Mouse (Mus musculus): ENCODE measurements around the gene Esrrg.

DNA sequence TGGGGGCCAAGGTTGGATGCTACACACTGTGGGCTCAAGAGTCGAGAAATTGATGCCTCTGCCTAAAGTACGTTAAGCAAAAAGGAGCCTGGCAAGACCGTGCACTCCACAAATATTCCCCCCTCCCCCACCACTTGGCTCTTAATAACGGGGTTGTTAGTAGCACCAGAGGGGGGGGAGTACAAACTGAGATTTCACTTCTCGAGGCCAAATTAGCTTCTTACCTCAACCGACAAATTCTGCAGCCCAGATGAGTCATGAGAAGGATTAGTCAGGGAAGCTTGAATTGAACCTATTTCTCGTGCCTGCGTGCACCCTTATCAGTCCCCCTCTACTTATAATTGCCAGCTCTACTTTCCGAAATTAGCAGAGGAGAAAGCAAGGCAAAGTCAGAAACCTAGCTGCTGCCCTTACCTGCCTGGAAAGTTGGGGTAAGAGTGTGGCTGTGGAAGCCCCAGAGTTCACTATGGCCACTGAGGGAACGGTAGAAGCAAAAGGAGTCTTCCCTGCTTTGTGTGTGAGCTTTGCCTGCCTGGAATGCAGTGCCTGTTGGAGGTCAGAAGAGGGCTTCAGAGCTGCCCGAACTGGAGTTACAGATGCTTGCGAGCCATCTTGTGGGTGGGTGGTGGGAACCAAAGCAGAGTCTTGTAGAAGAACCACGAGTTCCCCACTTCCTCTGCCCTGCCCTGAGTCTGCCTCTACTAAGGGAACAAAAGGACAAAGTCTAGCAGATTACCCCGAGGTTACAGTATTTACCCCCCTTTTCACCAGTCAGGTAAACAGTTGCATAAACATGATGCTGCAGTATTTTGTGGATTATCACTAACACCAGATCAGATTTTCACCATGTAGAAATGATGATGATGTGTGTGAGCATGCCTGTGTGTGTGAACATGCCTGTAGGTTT lies 409.6 kb downstream of the Esrrg start:
- TF ChIP-seq CTCF (IDR thresholded peaks at IDR 0.05; ENCODE audit: low read depth, low read length), result 0 out of 2 replicates have a peak, but pooled peaks have one; percentile 11
- no peak for TF ChIP-seq POLR2A (IDR thresholded peaks at IDR 0.05; ENCODE audit: extremely low read depth, insufficient read depth, low read length)

Data from liver, adult 2 months (tissue).